Mouse (Mus musculus): ENCODE data around the gene Alox5. TPM values are rescaled to one million over a fixed set of nuclear protein-coding genes. Genes with fewer than 3 reads are reported as not detected.

The Alox5 gene
- polyA plus RNA-seq, 1 experiment, result 1.5 TPM

DNA sequence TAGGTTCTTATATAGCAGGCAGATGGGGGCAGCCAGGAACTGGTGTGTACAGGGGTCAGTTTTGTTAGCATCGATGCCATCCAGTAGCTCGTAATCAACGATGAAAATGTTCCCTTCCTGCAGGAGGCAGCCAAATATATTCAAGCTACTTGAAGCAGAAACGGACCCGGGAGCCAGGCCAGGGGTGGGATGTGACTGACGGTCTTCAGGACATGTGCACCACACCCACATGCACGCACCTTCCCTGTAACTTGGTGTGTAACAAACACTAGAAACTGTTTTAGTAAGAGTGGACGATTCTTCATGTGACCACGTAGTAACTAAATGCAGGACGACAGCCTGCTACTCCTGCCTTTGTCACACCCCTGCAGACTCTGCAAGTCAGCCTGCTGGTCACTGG, 40.7 kb downstream of the Alox5 start:
- Histone ChIP-seq H3K27ac (ENCODE audit: insufficient read depth, low read length) (no peak overlapping the region), H3K4me1 (ENCODE audit: control insufficient read depth, insufficient read depth, low read length) (no peaks in the 10 kb centered on the region), H3K4me3 (ENCODE audit: insufficient read depth, low read length) (no peak overlapping the region)
- TF ChIP-seq POLR2A (IDR thresholded peaks at IDR 0.05; ENCODE audit: extremely low read depth, insufficient read depth, low read length), result no peak
- no peak for TF ChIP-seq CTCF (IDR thresholded peaks at IDR 0.05; ENCODE audit: extremely low read depth, insufficient read depth, low read length)

DNA sequence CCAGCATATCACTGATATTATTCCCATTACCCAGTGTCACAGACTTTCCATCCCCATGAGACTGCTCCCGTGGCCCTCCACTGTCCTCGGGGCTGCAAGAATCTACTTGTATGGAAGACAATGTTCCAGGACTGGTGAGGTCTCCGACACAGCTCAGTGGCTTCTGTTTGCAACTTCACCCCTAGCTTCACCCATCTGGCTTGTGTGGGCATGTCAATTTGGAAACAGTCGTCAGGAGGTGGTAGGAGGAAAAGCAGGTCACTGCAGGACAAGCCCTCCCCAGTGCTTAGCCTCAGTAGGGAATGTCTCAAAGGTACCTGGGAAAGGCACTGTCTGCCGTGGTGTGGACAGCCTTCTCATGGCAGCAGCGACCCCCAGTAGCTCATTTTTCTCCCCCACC, 41.3 kb downstream of the Alox5 start:
- no peaks in the 10 kb centered on the region for H3K4me1 ChIP-seq (ENCODE audit: control insufficient read depth, insufficient read depth, low read length)
- no peak overlapping the region for H3K27ac ChIP-seq (ENCODE audit: insufficient read depth, low read length)
- no peak for TF ChIP-seq POLR2A (IDR thresholded peaks at IDR 0.05; ENCODE audit: extremely low read depth, insufficient read depth, low read length)
- no peak for TF ChIP-seq CTCF (IDR thresholded peaks at IDR 0.05; ENCODE audit: extremely low read depth, insufficient read depth, low read length)
- H3K4me3 ChIP-seq (ENCODE audit: insufficient read depth, low read length), result no peak overlapping the region

DNA sequence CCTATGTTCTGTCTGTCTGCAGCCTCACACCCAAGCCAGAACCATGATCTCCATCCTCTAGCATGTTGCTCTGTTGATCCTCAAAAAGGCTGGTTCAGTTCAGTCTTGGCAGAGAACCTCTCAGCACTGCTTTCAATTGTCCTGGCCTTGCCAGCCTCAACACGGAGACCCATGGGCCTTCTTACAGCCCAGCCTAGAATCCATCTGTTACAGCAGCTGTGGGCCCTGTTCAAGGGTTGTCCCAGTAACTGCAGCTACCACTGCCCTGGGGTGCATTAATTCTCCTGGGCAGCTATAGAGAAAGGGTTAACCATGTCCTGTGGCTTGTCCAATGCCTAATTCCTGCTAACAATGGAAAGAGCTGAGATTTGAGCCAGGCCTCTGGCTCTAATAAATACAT, 42.5 kb downstream of the Alox5 start:
- Histone ChIP-seq H3K27ac (ENCODE audit: insufficient read depth, low read length) (no peak overlapping the region), H3K4me3 (ENCODE audit: insufficient read depth, low read length) (no peak overlapping the region), H3K4me1 (ENCODE audit: control insufficient read depth, insufficient read depth, low read length) (no peaks in the 10 kb centered on the region)
- TF ChIP-seq POLR2A (IDR thresholded peaks at IDR 0.05; ENCODE audit: extremely low read depth, insufficient read depth, low read length) (no peak), CTCF (IDR thresholded peaks at IDR 0.05; ENCODE audit: extremely low read depth, insufficient read depth, low read length) (no peak)

DNA sequence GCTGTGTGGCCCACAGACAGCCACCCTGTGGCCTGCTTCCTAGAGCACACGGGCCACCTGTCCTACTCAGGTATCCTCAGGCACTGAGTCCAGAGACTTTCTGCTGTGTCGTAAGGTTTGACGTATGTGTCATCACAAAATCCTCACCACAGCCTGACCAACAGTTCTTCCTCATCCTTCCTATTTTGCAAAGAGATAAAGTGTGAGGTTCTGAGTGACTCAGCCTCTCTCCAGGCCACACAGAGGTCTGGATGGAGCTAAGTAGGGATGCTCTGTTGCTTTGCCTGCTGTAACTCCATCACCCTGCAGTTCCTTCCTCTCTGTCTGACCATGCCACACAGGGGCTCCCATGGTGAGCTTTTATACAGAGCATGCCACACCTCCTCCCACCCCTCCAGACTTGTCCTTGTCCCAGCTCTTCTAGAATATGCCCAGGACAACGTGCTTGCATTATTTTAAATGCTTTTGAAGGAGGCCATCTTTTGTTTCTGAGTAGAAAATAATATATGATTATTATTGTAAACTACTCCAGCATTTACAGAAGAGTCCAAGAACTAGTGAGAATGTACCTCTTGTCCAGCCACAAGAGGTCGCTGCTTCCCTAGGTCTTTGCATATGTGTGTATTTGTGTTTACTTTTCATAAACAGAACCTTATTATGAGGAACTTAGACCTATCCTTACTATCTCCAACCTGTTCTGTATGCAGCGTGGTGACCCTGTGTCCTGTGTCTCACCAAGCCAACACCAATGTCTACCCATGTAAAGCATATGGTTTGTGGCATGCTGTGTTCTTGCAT, 43.3 kb downstream of the Alox5 start:
- TF ChIP-seq POLR2A (IDR thresholded peaks at IDR 0.05; ENCODE audit: extremely low read depth, insufficient read depth, low read length) (no peak), CTCF (IDR thresholded peaks at IDR 0.05; ENCODE audit: extremely low read depth, insufficient read depth, low read length) (no peak)
- H3K4me3 ChIP-seq (ENCODE audit: insufficient read depth, low read length), result no peak overlapping the region
- H3K4me1 ChIP-seq (ENCODE audit: control insufficient read depth, insufficient read depth, low read length), result no peaks in the 10 kb centered on the region
- H3K27ac ChIP-seq (ENCODE audit: insufficient read depth, low read length), result no peak overlapping the region

DNA sequence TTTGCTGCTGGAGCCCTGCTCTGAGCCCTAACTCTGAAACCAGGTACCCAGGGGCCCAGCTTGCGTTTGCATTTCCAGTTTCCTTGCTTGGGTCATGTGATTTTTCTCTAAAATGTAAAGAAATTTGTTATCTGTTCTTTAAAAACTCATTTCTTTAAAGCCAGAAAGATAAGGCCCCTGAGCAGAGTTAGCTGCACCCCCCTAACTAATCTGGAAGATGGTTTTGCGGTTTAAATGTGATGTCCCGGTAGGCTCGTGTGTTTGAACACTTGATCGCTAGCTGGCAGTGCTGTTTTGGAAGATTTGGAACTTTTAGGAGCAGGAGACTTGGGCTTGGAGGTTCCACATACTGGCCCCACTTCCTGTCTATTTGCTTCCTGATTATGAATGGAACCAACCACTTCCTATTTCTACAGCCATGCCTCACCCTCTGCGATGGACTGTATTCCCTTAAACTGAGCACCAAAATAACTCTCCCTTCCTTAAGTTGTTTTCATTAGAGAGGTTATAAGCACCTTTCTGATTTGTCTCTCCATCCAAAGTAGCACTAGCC, 44.9 kb downstream of the Alox5 start:
- Histone ChIP-seq H3K4me1 (ENCODE audit: control insufficient read depth, insufficient read depth, low read length) (no peaks in the 10 kb centered on the region), H3K4me3 (ENCODE audit: insufficient read depth, low read length) (no peak overlapping the region), H3K27ac (ENCODE audit: insufficient read depth, low read length) (no peak overlapping the region)
- TF ChIP-seq POLR2A (IDR thresholded peaks at IDR 0.05; ENCODE audit: extremely low read depth, insufficient read depth, low read length) (no peak), CTCF (IDR thresholded peaks at IDR 0.05; ENCODE audit: extremely low read depth, insufficient read depth, low read length) (no peak)

DNA sequence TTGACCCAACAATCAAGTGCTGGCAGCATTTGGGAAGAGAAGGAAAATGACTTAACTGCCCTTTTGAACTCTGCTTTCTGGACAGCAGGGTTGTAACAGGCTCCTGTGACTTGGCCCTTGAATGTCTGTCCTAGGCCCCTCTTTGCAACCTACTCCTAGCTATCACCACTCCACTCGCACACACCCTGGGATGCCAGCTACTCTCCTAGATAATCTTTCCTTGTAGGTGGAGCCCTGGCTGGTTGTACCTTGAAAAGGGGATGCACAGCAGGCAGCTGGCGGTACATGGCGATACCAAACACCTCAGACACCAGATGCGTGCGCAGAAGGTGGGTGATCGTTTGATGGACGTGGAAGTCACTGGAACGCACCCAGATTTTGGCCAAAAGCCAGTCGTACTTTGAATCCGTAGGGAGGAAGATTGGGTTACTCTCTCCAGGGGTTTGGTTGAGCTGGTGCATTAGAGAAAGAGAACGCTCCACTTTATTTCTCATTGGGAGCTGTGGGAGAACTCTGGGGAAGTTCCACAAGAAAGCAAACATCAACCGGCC, 45.8 kb downstream of the Alox5 start:
- H3K27ac ChIP-seq (ENCODE audit: insufficient read depth, low read length), result no peak overlapping the region
- H3K4me3 ChIP-seq (ENCODE audit: insufficient read depth, low read length), result no peak overlapping the region
- no peak for TF ChIP-seq CTCF (IDR thresholded peaks at IDR 0.05; ENCODE audit: extremely low read depth, insufficient read depth, low read length)
- no peak for TF ChIP-seq POLR2A (IDR thresholded peaks at IDR 0.05; ENCODE audit: extremely low read depth, insufficient read depth, low read length)
- H3K4me1 ChIP-seq (ENCODE audit: control insufficient read depth, insufficient read depth, low read length), result no peaks in the 10 kb centered on the region

DNA sequence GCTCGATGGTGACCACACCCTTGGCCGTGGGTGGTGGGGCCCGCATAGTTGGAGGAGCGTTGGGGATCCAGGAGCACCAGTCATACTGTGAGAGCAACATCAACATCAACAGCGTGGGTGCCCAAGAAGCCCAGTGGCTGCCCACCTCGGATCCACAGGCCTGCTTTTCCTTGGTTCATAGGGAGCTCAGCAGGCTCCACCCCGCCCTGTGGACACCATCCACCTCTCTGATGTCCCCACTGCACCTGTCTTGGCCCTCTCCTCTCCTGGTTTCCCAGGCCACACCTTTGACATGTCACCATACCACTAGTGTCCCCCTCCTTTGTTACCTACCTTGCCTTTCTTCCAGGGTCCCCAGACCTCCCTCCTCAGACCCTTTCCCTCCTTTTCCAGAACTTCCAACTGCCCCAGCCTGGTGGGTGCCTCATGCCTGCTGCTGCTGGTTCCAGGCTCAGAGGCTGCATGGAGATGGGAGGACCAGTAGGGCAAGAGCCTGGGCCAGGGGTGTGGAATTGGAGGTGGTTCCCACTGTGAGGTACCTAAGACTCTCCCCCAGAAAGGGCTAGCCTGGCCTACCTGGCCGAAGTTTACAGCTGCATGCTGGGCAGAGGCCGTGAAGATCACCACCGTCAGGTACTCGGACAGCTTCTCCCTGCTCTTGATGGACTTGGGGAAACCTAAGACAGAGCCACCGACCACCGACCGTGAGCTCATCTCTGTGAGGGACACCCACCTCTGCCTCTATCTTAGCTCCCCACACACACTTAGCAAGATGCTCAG, 48.2 kb downstream of the Alox5 start:
- TF ChIP-seq CTCF (IDR thresholded peaks at IDR 0.05; ENCODE audit: extremely low read depth, insufficient read depth, low read length) (no peak), POLR2A (IDR thresholded peaks at IDR 0.05; ENCODE audit: extremely low read depth, insufficient read depth, low read length) (no peak)
- H3K27ac ChIP-seq (ENCODE audit: insufficient read depth, low read length), result no peak overlapping the region
- H3K4me3 ChIP-seq (ENCODE audit: insufficient read depth, low read length), result no peak overlapping the region

DNA sequence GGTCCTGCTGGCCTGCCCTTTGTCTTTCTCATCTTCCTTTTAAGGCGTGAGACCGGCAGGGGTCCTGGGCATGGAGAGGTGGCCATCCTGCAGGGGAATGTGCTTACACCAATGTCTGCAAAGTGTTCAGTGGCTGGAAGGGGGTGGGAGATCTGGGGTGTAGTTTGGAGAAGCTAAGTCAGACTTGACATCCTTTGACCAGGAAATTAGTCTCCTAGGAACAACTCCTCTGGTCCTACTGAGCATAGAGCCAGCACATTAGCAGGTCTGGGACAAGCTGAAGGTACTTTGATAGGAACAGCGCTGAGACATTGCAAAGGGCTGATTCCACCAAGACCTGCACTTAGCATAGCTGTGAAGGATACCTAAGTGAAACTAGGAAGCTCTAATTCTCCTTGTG, 49.3 kb downstream of the Alox5 start:
- Histone ChIP-seq H3K4me3 (ENCODE audit: insufficient read depth, low read length) (no peak overlapping the region), H3K27ac (ENCODE audit: insufficient read depth, low read length) (no peak overlapping the region)
- no peak for TF ChIP-seq CTCF (IDR thresholded peaks at IDR 0.05; ENCODE audit: extremely low read depth, insufficient read depth, low read length)
- TF ChIP-seq POLR2A (IDR thresholded peaks at IDR 0.05; ENCODE audit: extremely low read depth, insufficient read depth, low read length), result no peak

More for the DNA sequence above, 48.2 kb downstream of the Alox5 start:
- H3K4me1 ChIP-seq (ENCODE audit: control insufficient read depth, insufficient read depth, low read length), result 0 out of 2 replicates have a peak, but pooled peaks cover 2% of the 10 kb centered on the region

DNA sequence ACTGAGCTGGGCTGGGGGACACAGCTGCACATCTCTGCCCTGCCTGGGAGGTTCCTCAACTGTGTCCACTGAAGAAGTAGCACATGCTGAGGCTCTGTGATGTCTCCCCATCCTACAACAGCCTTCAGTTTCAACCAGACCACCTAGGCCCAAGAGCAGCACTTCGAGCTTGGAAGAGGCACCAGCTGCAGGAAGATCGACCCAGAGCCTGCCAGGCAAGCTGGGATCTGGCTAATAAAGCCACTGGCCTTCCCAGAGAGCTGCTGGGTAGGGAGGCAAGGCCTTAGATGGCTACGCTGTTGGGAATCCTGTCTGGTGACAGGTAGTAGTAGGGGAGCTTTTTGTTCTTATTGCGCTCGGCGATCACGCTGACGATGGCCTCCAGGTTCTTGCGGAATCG, 50.5 kb downstream of the Alox5 start:
- Histone ChIP-seq H3K27ac (ENCODE audit: insufficient read depth, low read length) (no peak overlapping the region), H3K4me1 (ENCODE audit: control insufficient read depth, insufficient read depth, low read length) (peaks cover 4% of the 10 kb centered on the region; the same call in 1 of the 2 replicates), H3K4me3 (ENCODE audit: insufficient read depth, low read length) (no peak overlapping the region)
- no peak for TF ChIP-seq POLR2A (IDR thresholded peaks at IDR 0.05; ENCODE audit: extremely low read depth, insufficient read depth, low read length)
- TF ChIP-seq CTCF (IDR thresholded peaks at IDR 0.05; ENCODE audit: extremely low read depth, insufficient read depth, low read length), result no peak

More for the DNA sequence above, 49.3 kb downstream of the Alox5 start:
- H3K4me1 ChIP-seq (ENCODE audit: control insufficient read depth, insufficient read depth, low read length), result 0 out of 2 replicates have a peak, but pooled peaks cover 2% of the 10 kb centered on the region

Measured in cortical plate, adult 2 months (tissue).